Mouse (Mus musculus) embryonic facial prominence, embryonic 10.5 days (tissue): ENCODE data around the gene Tmem132a. TPM values are rescaled to one million over a fixed set of nuclear protein-coding genes. Genes with fewer than 3 reads are reported as not detected.

ENCODE experiments used
- DNase-seq: peaks from one replicate; pipeline ENCODE4 v3.0.0-alpha.2; 2017; ENCODE audit warnings: low spot score
- H3K27ac ChIP-seq: fragments of 300-500 bp; sonication (generic); replicated peaks from 2 replicates; pipeline ENCODE4 v1.5.1; 2016; ENCODE audit warnings: mild to moderate bottlenecking
- H3K27me3 ChIP-seq: fragments of 300-500 bp; sonication (generic); replicated peaks from 2 replicates; pipeline ENCODE4 v1.6.1; 2016; ENCODE audit warnings: low read depth, mild to moderate bottlenecking; ENCODE audit not compliant: poor library complexity, severe bottlenecking
- H3K36me3 ChIP-seq: fragments of 300-500 bp; sonication (generic); replicated peaks from 2 replicates; pipeline ENCODE4 v1.6.1; 2016; ENCODE audit warnings: mild to moderate bottlenecking, moderate library complexity
- H3K4me1 ChIP-seq: fragments of 300-500 bp; sonication (generic); 2 replicates; pipeline ENCODE4 v1.6.1; 2016
- H3K4me3 ChIP-seq: fragments of 300-500 bp; sonication (generic); 2 replicates; pipeline ENCODE4 v1.5.1; 2016; ENCODE audit warnings: mild to moderate bottlenecking, moderate library complexity
- H3K9me3 ChIP-seq: fragments of 300-500 bp; sonication (generic); 2 replicates; pipeline ENCODE4 v1.6.1; 2016; ENCODE audit warnings: mild to moderate bottlenecking
- WGBS: fragments of 180-500 bp; shearing (Covaris S2); methylation state at CpG from one replicate; pipeline ENCODE4 v1.1.7; 2016; 5-methylcytosine and 5-hydroxymethylcytosine counted together
- polyA plus RNA-seq: library from polyadenylated mRNA; unstranded; fragments of >200 nt; fragmentation: Nextera tagmentation; extraction: Ambion mirVana; gene quantifications from 2 replicates; pipeline ENCODE4 v1.2.1, GENCODE M21; 2016

Tmem132a gene
- polyA plus RNA-seq, 1 experiment from 2014 or later = 142 TPM

DNA sequence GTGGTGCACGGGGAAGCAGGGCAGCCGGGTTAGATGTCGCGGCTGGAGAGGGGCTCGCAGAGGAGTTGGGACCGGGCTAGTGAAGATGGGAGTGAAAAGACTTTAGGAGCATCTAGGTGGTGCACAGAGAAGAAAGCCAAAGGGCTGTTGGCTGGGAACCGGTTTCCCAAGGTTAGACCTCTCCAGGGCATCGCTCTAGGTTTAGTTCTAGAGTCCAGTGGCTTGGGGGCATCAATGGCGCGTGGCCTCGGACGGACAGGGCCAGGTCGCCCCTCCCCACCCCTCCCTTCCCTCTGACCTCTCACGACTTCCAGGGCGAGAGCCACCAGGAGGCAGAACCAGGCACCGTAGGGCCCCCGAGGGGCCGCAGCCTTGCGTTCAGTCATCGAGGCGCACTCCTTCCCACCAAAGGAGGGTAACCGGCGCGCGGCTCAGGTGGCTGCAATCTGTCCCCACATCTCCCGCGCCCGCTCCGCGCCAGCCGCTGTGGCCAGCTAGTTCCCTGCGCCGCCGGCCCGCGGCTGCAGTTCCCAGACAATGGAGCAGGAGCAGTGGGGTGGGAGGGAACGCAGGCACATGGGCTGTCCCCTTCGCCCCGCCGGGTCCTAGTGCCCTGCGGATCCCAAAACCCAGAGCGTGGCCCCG is 377 bp downstream of the Tmem132a start:
- Histone ChIP-seq H3K36me3 (peaks cover 70% of the 10 kb centered on the region), H3K9me3 (no peaks in the 10 kb centered on the region), H3K27me3 (no peaks in the 10 kb centered on the region; the same call in 1 of the 2 replicates), H3K4me1 (peaks cover 40% of the 10 kb centered on the region), H3K27ac (peak overlapping the region; percentile 99), H3K4me3 (peak overlapping the region; percentile 90)
- WGBS = under 1% methylated on average over 43 of the region's 43 CpGs
- DNase-seq = peak; percentile 92

DNA sequence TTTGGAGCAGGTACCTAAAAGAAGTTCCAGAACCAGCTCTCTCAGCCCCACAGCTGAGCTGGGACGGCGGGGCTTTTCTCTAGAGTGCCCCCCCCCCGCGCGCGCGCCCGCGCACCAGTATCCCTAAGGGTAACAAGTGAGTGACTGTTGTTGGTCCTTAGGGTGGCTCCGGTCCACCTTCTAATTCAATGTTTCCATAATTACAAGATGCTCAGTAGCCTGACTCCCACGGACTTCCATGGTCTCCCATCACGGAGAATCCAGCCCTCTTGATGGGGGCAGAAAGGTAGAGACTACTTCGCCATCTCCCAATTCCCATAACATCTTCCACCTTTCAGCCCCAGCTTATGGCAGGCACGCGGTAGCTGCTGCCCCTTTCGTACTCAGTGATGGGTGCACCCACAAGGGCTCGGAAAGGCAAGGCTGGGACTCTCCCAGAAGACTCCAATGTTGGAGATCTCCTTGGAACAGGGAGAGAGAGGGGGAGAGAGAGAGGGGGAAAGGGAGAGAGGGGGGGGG is 1.1 kb downstream of the Tmem132a start:
- H3K27me3 ChIP-seq = no peaks in the 10 kb centered on the region; the same call in 1 of the 2 replicates
- no peaks in the 10 kb centered on the region for H3K9me3 ChIP-seq
- peak; percentile 43 for DNase-seq
- H3K36me3 ChIP-seq = peaks cover 70% of the 10 kb centered on the region
- under 1% methylated on average over 17 of the region's 17 CpGs for WGBS
- H3K4me1 ChIP-seq = peaks cover 40% of the 10 kb centered on the region
- H3K27ac ChIP-seq = peak overlapping the region; percentile 99
- H3K4me3 ChIP-seq = peak overlapping the region; percentile 90

DNA sequence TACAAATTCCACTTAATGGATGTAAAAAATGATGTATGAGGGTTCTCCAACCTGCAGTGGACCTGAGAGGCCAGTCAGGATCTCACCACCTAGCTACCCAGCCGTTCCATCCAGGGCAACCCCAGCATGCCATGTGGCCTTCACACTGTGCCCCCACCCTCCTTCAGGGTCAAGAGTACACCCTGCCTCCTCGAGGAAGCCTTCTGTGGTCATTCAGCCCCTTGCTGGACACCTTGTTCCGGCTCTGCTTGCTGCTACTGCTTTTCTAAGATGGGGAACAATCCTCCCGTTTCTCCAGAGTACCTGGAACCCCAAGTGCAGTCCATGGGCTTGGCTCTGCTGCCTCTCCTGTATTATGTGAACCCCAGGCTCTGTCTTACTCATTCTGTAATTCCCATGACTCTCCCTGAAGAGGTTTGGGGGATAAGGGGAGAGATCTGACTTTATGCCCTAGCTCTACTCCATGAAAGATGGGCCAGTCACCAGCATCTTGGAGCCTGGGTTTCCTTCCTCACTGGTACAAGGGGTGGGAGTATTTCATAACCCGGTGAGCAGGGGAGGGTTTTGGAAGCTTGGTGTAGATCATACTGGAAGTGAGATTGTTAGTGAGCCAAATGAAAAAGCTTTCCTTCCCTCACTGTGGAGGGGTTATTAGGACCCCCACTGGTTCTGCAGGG is 1.7 kb downstream of the Tmem132a start:
- no peaks in the 10 kb centered on the region; the same call in 1 of the 2 replicates for H3K27me3 ChIP-seq
- peaks cover 40% of the 10 kb centered on the region for H3K4me1 ChIP-seq
- H3K4me3 ChIP-seq = peak overlapping the region; percentile 90
- peak overlapping the region; percentile 99 for H3K27ac ChIP-seq
- H3K36me3 ChIP-seq = peaks cover 70% of the 10 kb centered on the region
- H3K9me3 ChIP-seq = no peaks in the 10 kb centered on the region
- 35% methylated on average over 5 of the region's 5 CpGs for WGBS
- DNase-seq = no peak

DNA sequence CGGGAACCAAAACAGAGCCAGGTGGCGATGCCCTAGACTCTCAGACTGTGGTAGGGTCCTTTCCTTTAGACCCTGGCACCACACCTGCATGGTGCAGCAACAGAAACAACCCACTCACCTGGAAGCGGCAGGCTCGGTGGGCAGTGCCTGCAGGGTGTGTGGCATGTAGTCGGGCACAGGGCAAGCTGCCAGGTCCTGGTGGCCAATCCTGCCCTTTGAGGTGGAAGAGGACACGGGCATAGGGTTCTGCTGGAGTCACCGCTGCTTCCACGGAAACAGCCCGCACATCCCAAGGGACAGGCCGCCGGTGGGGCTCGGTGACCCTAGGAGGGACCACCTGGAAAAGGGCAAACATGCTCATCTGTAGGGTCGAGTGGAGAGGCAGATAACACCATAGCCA is 3.4 kb downstream of the Tmem132a start:
- no peaks in the 10 kb centered on the region for H3K9me3 ChIP-seq
- 91% methylated on average over 13 of the region's 13 CpGs for WGBS
- peaks cover 70% of the 10 kb centered on the region for H3K36me3 ChIP-seq
- DNase-seq = no peak
- 0 out of 2 replicates have a peak overlapping the region, but pooled peaks have one; percentile 90 for H3K4me3 ChIP-seq
- H3K4me1 ChIP-seq = peaks cover 38% of the 10 kb centered on the region
- no peak overlapping the region for H3K27ac ChIP-seq
- no peaks in the 10 kb centered on the region; the same call in 1 of the 2 replicates for H3K27me3 ChIP-seq

DNA sequence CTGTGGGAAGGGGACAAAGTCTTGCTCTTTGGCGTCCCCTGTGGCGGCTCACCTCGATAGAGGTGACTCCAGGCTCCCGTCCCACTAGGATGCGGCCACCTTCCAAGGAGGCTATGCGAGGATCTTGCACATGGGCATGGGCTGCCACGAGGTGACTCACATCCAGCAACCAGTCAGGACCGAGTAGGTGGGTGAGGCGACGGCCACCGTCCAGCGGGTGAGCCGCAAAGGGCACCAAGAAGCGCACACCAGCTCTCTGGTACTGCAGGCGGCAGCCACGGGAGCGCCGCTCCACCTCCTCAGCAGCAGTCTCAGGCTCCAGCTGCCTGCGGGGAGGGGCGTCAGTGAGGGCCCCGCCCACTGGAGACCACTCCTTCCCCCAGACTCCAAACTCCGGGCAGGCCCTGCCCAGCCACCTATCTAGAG is 9.7 kb downstream of the Tmem132a start:
- Histone ChIP-seq H3K27ac (no peak overlapping the region), H3K4me1 (no peaks in the 10 kb centered on the region), H3K27me3 (no peaks in the 10 kb centered on the region), H3K36me3 (peaks cover 100% of the 10 kb centered on the region), H3K9me3 (no peaks in the 10 kb centered on the region), H3K4me3 (no peak overlapping the region)
- peak; percentile 44 for DNase-seq
- WGBS = 47% methylated on average over 22 of the region's 22 CpGs

DNA sequence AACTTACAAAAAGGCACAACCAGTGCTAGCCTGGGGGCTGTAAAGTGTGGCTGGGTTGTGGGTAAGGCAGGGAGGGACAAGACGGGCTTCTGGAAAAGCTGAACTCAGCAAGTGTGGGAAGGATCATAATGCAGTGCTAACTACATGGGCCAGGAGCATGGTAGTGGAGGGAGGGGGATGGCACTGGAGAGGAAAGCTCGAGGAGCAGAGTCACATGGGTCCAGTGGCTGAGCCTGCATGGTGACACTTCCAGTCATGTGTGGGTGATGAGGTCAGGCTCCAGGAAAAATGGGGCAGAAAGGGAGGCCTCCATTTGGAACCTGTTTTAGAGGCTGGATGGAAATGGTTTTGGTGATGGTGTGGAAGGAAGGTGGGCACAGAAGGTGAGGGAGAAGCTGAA is 13.2 kb downstream of the Tmem132a start:
- Histone ChIP-seq H3K27ac (no peak overlapping the region), H3K4me3 (no peak overlapping the region), H3K9me3 (no peaks in the 10 kb centered on the region), H3K4me1 (no peaks in the 10 kb centered on the region), H3K36me3 (peaks cover 72% of the 10 kb centered on the region), H3K27me3 (no peaks in the 10 kb centered on the region)
- DNase-seq = no peak
- WGBS = 64% methylated on average over 2 of the region's 2 CpGs

DNA sequence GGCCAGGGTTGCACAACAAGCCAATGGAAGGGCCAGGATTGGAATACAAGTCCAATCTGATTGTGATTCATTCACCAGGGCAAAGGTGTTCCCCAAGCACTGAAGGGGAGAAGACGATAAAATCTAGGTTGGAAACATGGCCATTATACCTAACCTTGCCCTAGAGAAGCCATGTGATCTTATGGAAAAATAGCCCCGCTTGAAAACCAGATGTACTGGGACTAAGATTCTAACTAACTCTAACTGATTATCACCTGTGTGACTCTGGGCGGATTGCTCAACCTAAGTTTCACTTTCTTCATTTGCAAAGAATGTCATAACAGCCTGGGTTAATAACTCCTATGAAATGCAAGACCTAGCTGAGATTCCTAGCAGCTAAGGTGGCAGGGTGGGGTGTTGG is 14.3 kb downstream of the Tmem132a start:
- no peaks in the 10 kb centered on the region for H3K27me3 ChIP-seq
- H3K36me3 ChIP-seq = peaks cover 61% of the 10 kb centered on the region
- no peak overlapping the region for H3K4me3 ChIP-seq
- H3K4me1 ChIP-seq = no peaks in the 10 kb centered on the region
- no peak overlapping the region for H3K27ac ChIP-seq
- WGBS = 83% methylated on average over 3 of the region's 3 CpGs
- no peak for DNase-seq
- no peaks in the 10 kb centered on the region for H3K9me3 ChIP-seq

DNA sequence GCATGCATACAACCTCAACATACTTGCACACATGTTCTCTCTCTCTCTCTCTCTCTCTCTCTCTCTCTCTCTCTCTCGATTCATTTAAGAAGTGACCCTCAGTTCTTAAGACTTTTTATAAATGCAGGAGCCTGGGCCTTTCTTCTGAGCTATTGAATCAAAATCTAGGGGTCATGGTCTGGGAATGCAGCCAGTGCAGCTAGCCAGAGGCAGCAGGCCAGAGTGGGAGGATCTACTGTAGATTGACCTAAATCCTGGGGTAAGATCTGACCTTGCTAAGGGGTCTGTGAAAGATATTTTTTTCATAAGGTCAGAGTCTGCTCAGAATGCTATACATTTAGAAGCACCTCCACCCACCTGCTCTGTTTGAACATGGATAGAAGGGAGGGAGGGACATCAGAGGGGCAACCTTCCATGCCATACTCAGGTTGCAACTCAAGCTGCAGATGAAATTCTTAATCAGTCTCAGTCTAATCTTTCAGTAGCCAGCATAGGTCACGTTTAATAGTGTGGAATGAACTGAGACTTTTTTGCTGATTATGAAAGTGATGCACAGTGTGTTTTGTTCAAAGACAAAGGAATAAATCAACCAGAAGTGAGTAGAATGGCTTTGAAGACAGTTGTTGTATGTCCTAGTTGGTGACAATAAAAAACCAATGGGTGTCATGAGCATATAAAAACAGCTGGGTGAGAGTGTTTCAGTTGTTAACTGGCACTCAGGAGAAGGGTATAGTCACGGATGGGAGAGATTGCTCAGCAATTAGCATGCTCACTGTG is 22.2 kb downstream of the Tmem132a start:
- peaks cover 10% of the 10 kb centered on the region; the same call in 1 of the 2 replicates for H3K4me1 ChIP-seq
- no peaks in the 10 kb centered on the region for H3K9me3 ChIP-seq
- DNase-seq = no peak
- H3K4me3 ChIP-seq = no peak overlapping the region
- WGBS = 66% methylated on average over 3 of the region's 3 CpGs
- H3K27ac ChIP-seq = no peak overlapping the region
- no peaks in the 10 kb centered on the region for H3K36me3 ChIP-seq
- peaks cover 13% of the 10 kb centered on the region for H3K27me3 ChIP-seq

DNA sequence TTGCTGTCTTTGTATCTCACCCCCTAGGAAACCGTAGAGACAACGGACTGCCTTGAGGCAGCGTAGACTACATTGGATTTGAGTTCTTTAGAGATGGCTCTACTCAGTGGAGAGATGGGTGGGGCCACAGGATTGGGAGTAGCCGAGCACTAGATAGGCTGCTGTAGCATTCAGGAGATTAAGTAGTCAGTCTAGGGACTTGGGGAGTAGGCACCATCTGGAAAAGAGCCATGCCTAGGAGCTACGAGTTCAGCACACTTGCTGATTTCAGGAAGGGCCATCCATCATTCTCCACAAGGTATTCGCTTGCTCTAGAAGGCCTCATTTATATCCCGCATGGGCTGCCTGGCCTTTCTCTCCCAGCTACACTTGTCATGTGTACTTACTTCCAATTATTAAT is 23.6 kb downstream of the Tmem132a start:
- H3K9me3 ChIP-seq = no peaks in the 10 kb centered on the region
- DNase-seq = no peak
- H3K4me3 ChIP-seq = no peak overlapping the region
- peaks cover 23% of the 10 kb centered on the region for H3K4me1 ChIP-seq
- WGBS = 77% methylated on average over 7 of the region's 7 CpGs
- H3K27ac ChIP-seq = no peak overlapping the region
- H3K27me3 ChIP-seq = peaks cover 13% of the 10 kb centered on the region
- H3K36me3 ChIP-seq = no peaks in the 10 kb centered on the region

DNA sequence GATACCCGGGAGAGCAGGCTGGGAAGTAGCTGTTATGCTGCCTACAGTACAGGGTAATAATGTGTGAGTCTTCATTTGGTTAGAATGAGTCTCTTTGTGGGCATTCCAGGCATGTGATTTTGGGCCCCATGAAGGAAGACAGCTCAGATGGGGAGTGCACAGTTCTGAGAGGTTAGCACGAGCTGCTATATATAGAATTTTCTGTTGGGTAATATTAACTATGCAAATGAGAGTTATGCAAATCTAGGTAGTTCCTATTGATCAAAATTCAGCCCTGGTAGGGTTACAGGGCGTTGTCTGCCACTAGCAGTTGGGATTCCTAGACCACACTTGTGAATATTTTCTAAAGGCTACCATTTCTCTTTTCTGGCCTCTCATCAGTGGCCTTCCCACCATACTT is 24.3 kb downstream of the Tmem132a start:
- Histone ChIP-seq H3K4me1 (peaks cover 24% of the 10 kb centered on the region), H3K4me3 (no peak overlapping the region), H3K36me3 (no peaks in the 10 kb centered on the region), H3K9me3 (no peaks in the 10 kb centered on the region), H3K27ac (no peak overlapping the region), H3K27me3 (peaks cover 13% of the 10 kb centered on the region)
- no peak for DNase-seq
- WGBS = 91% methylated on average over 3 of the region's 3 CpGs

DNA sequence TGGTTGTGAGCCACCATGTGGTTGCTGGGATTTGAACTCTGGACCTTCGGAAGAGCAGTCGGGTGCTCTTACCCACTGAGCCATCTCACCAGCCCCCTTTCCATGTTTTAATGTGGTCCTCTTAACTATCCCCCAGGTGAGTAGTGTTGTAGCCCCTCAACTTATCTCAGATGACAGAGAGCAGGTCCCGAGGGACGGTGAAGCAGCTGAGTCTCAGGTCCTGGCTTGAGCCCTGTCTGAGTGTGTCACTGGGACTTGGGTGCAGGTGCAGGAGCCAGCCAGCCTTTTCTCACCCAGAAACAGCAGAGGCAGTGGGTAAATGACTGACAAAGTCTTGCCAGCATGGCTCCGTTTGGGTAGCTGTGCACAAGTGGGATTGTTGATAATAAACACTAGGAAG is 25.5 kb downstream of the Tmem132a start:
- Histone ChIP-seq H3K36me3 (no peaks in the 10 kb centered on the region), H3K4me3 (no peak overlapping the region), H3K9me3 (no peaks in the 10 kb centered on the region), H3K27ac (no peak overlapping the region), H3K27me3 (peaks cover 22% of the 10 kb centered on the region), H3K4me1 (peaks cover 24% of the 10 kb centered on the region)
- no peak for DNase-seq
- 90% methylated on average over 5 of the region's 5 CpGs for WGBS

DNA sequence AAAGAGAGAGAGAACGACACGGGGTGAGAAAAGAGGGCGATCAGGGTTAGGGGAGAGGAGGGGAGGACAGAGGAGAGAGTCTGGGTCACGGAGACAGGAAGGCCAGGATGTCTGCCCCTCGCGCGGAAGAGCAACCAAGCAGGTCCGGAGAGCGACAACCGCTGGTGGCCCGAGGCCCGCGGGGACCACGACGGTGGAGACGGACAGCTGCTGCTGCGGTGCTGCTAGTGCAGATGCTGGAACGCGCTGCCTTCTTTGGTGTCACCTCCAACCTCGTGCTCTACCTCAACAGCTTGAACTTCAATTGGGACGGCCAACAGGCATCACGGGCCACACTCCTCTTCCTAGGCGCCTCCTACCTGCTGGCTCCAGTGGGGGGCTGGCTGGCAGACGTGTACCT is 26.8 kb downstream of the Tmem132a start:
- H3K4me3 ChIP-seq = no peak overlapping the region
- 40% methylated on average over 24 of the region's 24 CpGs for WGBS
- no peak for DNase-seq
- H3K9me3 ChIP-seq = no peaks in the 10 kb centered on the region
- no peak overlapping the region for H3K27ac ChIP-seq
- peaks cover 24% of the 10 kb centered on the region for H3K4me1 ChIP-seq
- peaks cover 22% of the 10 kb centered on the region for H3K27me3 ChIP-seq
- H3K36me3 ChIP-seq = no peaks in the 10 kb centered on the region
